Mouse (Mus musculus): ENCODE data around the gene Zglp1. TPM values are rescaled to one million over a fixed set of nuclear protein-coding genes. Genes with fewer than 3 reads are reported as not detected.
A peak's percentile ranks its signal among the peaks of the same experiment; 100 is the strongest.

Zglp1 gene
- polyA plus RNA-seq, 1 experiment from 2014 or later = 1.9 TPM

GRCm38 (mm10) chr9:21100447-21101161, 33.7 kb upstream of the Zglp1 start:
- H3K9ac ChIP-seq (ENCODE audit: low read length) = no peak overlapping the region
- H3K9me3 ChIP-seq (ENCODE audit: control insufficient read depth, low read length) = no peaks in the 10 kb centered on the region
- ATAC-seq (ENCODE audit: insufficient read depth, low FRiP score, low TSS enrichment) (no peak), DNase-seq (ENCODE audit: low spot score) (no peak)
- no peak overlapping the region for H3K4me2 ChIP-seq (ENCODE audit: low read depth)
- no peaks in the 10 kb centered on the region for H3K27me3 ChIP-seq (ENCODE audit: control insufficient read depth, insufficient read depth, low read length)
- no peak overlapping the region for H3K4me3 ChIP-seq (ENCODE audit: low read depth, low read length)
- 53% methylated on average over 15 of the region's 15 CpGs for whole genome bisulfite sequencing
- H3K36me3 ChIP-seq (ENCODE audit: control insufficient read depth, insufficient read depth, low read length) = no peaks in the 10 kb centered on the region
- no peak overlapping the region for H3K27ac ChIP-seq (ENCODE audit: low read depth, low read length)
- no peaks in the 10 kb centered on the region for H3K4me1 ChIP-seq (ENCODE audit: control insufficient read depth, insufficient read depth, low read length)

- no peaks in the 10 kb centered on the region for H3K27me3 ChIP-seq (ENCODE audit: control insufficient read depth, insufficient read depth, low read length)
- WGBS = 91% methylated on average over 8 of the region's 8 CpGs
- DNase-seq (ENCODE audit: low spot score) = no peak
- no peaks in the 10 kb centered on the region for H3K36me3 ChIP-seq (ENCODE audit: control insufficient read depth, insufficient read depth, low read length)
- no peak for ATAC-seq (ENCODE audit: insufficient read depth, low FRiP score, low TSS enrichment)
- no peak overlapping the region for H3K27ac ChIP-seq (ENCODE audit: low read depth, low read length)
- H3K4me3 ChIP-seq (ENCODE audit: low read depth, low read length) = no peak overlapping the region
- no peaks in the 10 kb centered on the region for H3K9me3 ChIP-seq (ENCODE audit: control insufficient read depth, low read length)
- H3K9ac ChIP-seq (ENCODE audit: low read length) = no peak overlapping the region
- no peak overlapping the region for H3K4me2 ChIP-seq (ENCODE audit: low read depth)
- no peaks in the 10 kb centered on the region for H3K4me1 ChIP-seq (ENCODE audit: control insufficient read depth, insufficient read depth, low read length)
Measured at GRCm38 (mm10) chr9:21097793-21098192, 30.9 kb upstream of the Zglp1 start.

- WGBS = 88% methylated on average over 4 of the region's 4 CpGs
- H3K4me2 ChIP-seq (ENCODE audit: low read depth) = no peak overlapping the region
- peaks cover under 1% of the 10 kb centered on the region for H3K4me1 ChIP-seq (ENCODE audit: control insufficient read depth, insufficient read depth, low read length)
- H3K9ac ChIP-seq (ENCODE audit: low read length) = no peak overlapping the region
- H3K4me3 ChIP-seq (ENCODE audit: low read depth, low read length) = no peak overlapping the region
- no peak for ATAC-seq (ENCODE audit: insufficient read depth, low FRiP score, low TSS enrichment)
- H3K27me3 ChIP-seq (ENCODE audit: control insufficient read depth, insufficient read depth, low read length) = no peaks in the 10 kb centered on the region
- H3K27ac ChIP-seq (ENCODE audit: low read depth, low read length) = no peak overlapping the region
- H3K9me3 ChIP-seq (ENCODE audit: control insufficient read depth, low read length) = no peaks in the 10 kb centered on the region
- H3K36me3 ChIP-seq (ENCODE audit: control insufficient read depth, insufficient read depth, low read length) = no peaks in the 10 kb centered on the region
- DNase-seq (ENCODE audit: low spot score) = no peak
Measured at GRCm38 (mm10) chr9:21095958-21096357, 29.1 kb upstream of the Zglp1 start.

GRCm38 (mm10) chr9:21093423-21093822, 26.5 kb upstream of the Zglp1 start:
- Histone ChIP-seq H3K4me3 (ENCODE audit: low read depth, low read length) (no peak overlapping the region), H3K4me2 (ENCODE audit: low read depth) (no peak overlapping the region), H3K27ac (ENCODE audit: low read depth, low read length) (no peak overlapping the region), H3K36me3 (ENCODE audit: control insufficient read depth, insufficient read depth, low read length) (peaks cover 7% of the 10 kb centered on the region), H3K27me3 (ENCODE audit: control insufficient read depth, insufficient read depth, low read length) (no peaks in the 10 kb centered on the region), H3K9me3 (ENCODE audit: control insufficient read depth, low read length) (no peaks in the 10 kb centered on the region), H3K4me1 (ENCODE audit: control insufficient read depth, insufficient read depth, low read length) (peaks cover 12% of the 10 kb centered on the region), H3K9ac (ENCODE audit: low read length) (no peak overlapping the region)
- ATAC-seq (ENCODE audit: insufficient read depth, low FRiP score, low TSS enrichment) (no peak), DNase-seq (ENCODE audit: low spot score) (no peak)
- WGBS = 95% methylated on average over 9 of the region's 9 CpGs

GRCm38 (mm10) chr9:21091707-21092320, 24.9 kb upstream of the Zglp1 start, which contains the start of the genes Gm38431 and Raver1:
Gene Gm38431, minus strand, starts transcription at chr9:21091997.
Gene Raver1, minus strand, starts transcription at chr9:21092008.
- H3K27me3 ChIP-seq (ENCODE audit: control insufficient read depth, insufficient read depth, low read length) = no peaks in the 10 kb centered on the region
- no peaks in the 10 kb centered on the region for H3K9me3 ChIP-seq (ENCODE audit: control insufficient read depth, low read length)
- H3K27ac ChIP-seq (ENCODE audit: low read depth, low read length) = peak within 1 kb of the TSS; percentile 82
- H3K36me3 ChIP-seq (ENCODE audit: control insufficient read depth, insufficient read depth, low read length) = peaks cover 11% of the 10 kb centered on the region
- ATAC-seq (ENCODE audit: insufficient read depth, low FRiP score, low TSS enrichment) (peak; percentile 99), DNase-seq (ENCODE audit: low spot score) (peak; percentile 98)
- WGBS = under 1% methylated on average over 54 of the region's 54 CpGs
- peak within 1 kb of the TSS; percentile 76 for H3K4me2 ChIP-seq (ENCODE audit: low read depth)
- peak within 1 kb of the TSS; percentile 78 for H3K4me3 ChIP-seq (ENCODE audit: low read depth, low read length)
- H3K9ac ChIP-seq (ENCODE audit: low read length) = peak within 1 kb of the TSS; percentile 82
- H3K4me1 ChIP-seq (ENCODE audit: control insufficient read depth, insufficient read depth, low read length) = peaks cover 12% of the 10 kb centered on the region

- ATAC-seq (ENCODE audit: insufficient read depth, low FRiP score, low TSS enrichment) (no peak; the same call in 1 of the 2 replicates), DNase-seq (ENCODE audit: low spot score) (no peak)
- WGBS = 4% methylated on average over 24 of the region's 24 CpGs
- H3K9me3 ChIP-seq (ENCODE audit: control insufficient read depth, low read length) = no peaks in the 10 kb centered on the region
- peak overlapping the region; percentile 78 for H3K4me3 ChIP-seq (ENCODE audit: low read depth, low read length)
- peaks cover 12% of the 10 kb centered on the region for H3K4me1 ChIP-seq (ENCODE audit: control insufficient read depth, insufficient read depth, low read length)
- peak overlapping the region; percentile 82 for H3K9ac ChIP-seq (ENCODE audit: low read length)
- peaks cover 17% of the 10 kb centered on the region for H3K36me3 ChIP-seq (ENCODE audit: control insufficient read depth, insufficient read depth, low read length)
- peak overlapping the region; percentile 82; the same call in 1 of the 2 replicates for H3K27ac ChIP-seq (ENCODE audit: low read depth, low read length)
- H3K27me3 ChIP-seq (ENCODE audit: control insufficient read depth, insufficient read depth, low read length) = no peaks in the 10 kb centered on the region
- peak overlapping the region; percentile 76 for H3K4me2 ChIP-seq (ENCODE audit: low read depth)
Measured at GRCm38 (mm10) chr9:21090972-21091706, 24.2 kb upstream of the Zglp1 start.

- no peak for DNase-seq (ENCODE audit: low spot score)
- Histone ChIP-seq H3K9ac (ENCODE audit: low read length) (no peak overlapping the region; the same call in 1 of the 2 replicates), H3K4me3 (ENCODE audit: low read depth, low read length) (peak overlapping the region; percentile 78), H3K36me3 (ENCODE audit: control insufficient read depth, insufficient read depth, low read length) (peaks cover 22% of the 10 kb centered on the region), H3K27me3 (ENCODE audit: control insufficient read depth, insufficient read depth, low read length) (no peaks in the 10 kb centered on the region), H3K4me1 (ENCODE audit: control insufficient read depth, insufficient read depth, low read length) (peaks cover 12% of the 10 kb centered on the region), H3K9me3 (ENCODE audit: control insufficient read depth, low read length) (no peaks in the 10 kb centered on the region), H3K27ac (ENCODE audit: low read depth, low read length) (no peak overlapping the region), H3K4me2 (ENCODE audit: low read depth) (peak overlapping the region; percentile 76)
- no peak for ATAC-seq (ENCODE audit: insufficient read depth, low FRiP score, low TSS enrichment)
- 88% methylated on average over 1 of the region's 1 CpGs for WGBS
Measured at GRCm38 (mm10) chr9:21090537-21090936, 23.6 kb upstream of the Zglp1 start.

GRCm38 (mm10) chr9:21083324-21083723, 16.4 kb upstream of the Zglp1 start:
- Histone ChIP-seq H3K27me3 (ENCODE audit: control insufficient read depth, insufficient read depth, low read length) (no peaks in the 10 kb centered on the region), H3K4me2 (ENCODE audit: low read depth) (no peak overlapping the region), H3K4me3 (ENCODE audit: low read depth, low read length) (no peak overlapping the region), H3K9me3 (ENCODE audit: control insufficient read depth, low read length) (no peaks in the 10 kb centered on the region), H3K36me3 (ENCODE audit: control insufficient read depth, insufficient read depth, low read length) (peaks cover 43% of the 10 kb centered on the region), H3K27ac (ENCODE audit: low read depth, low read length) (no peak overlapping the region), H3K9ac (ENCODE audit: low read length) (no peak overlapping the region), H3K4me1 (ENCODE audit: control insufficient read depth, insufficient read depth, low read length) (no peaks in the 10 kb centered on the region)
- no peak for ATAC-seq (ENCODE audit: insufficient read depth, low FRiP score, low TSS enrichment)
- 92% methylated on average over 3 of the region's 3 CpGs for WGBS
- no peak for DNase-seq (ENCODE audit: low spot score)
